Mouse (Mus musculus) ZHBTc4 (cell line): ENCODE results near the gene Tm4sf19.

Experiments used
- DNase-seq: peaks from one replicate; pipeline ENCODE4 v3.0.0-alpha.2; 2011; ENCODE audit warnings: low read depth, low spot score

The Tm4sf19 gene

DNA sequence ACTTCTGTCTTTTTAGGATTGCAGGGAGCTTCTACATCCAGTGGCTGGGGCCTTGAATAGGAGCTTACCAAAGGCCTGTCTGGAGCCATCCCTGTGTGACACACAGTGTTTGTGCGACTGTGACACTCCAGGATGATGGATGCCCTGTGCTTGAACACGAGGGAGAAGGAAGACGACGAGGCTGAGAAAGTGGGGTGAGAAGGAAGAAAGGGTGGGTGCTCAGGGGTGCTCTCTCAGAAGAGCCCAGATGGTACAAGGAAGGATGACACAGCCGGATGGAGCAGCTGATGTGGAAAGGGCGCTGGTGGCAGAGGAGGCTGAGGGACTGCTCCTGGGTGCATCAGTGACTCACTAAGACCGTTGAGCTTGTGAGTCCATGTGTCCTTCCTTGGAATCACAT lies at the start of gene Tm4sf19:
Gene Tm4sf19, plus strand, starts transcription at position 240 of the 400 bp plus-strand sequence.
- DNase-seq = no peak

DNA sequence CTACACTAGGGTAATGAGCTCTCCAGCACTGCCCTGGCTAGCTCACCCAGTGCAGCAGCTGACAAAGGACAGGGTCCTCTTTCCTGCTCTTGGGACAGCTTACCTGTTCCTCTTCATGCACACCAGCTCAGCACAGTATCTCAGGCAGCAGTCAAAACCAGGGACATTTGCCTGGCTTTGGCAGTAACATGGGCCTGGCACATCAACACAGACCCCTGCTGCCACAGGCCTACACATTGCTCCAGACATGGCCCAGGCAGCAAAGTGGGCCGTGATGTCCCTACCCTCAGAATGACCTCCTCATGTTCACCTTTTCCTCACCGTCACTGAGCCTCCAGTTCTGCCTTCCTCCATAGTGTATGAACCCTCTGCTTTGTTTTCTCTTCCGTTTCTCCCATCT lies 49.5 kb upstream of the Tm4sf19 start:
- no peak for DNase-seq

- DNase-seq = peak; percentile 12
Observed at GRCm38 (mm10) chr16:32363530-32363929, 36.8 kb upstream of the Tm4sf19 start.

DNA sequence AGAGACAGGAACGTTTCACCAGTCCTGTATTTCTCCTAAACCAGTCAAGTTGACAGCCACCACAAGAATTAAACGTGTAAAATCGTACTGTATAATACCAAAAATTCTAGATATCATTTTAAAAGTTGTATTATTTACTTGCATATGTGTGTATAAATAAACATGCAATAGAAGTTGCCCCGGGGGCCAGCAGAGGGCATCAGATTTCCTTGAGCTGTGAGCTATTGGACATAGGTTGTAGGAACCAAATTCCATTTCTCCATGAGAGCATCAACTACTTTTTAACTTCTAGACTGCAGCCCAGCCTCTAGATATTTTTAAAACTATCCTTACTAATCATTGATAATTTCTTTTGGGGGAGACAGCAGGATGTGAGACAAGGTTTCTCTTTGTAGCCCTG lies 29.0 kb upstream of the Tm4sf19 start:
- peak; percentile 27 for DNase-seq

- no peak for DNase-seq
Observed at GRCm38 (mm10) chr16:32379575-32379974, 20.7 kb upstream of the Tm4sf19 start.

DNA sequence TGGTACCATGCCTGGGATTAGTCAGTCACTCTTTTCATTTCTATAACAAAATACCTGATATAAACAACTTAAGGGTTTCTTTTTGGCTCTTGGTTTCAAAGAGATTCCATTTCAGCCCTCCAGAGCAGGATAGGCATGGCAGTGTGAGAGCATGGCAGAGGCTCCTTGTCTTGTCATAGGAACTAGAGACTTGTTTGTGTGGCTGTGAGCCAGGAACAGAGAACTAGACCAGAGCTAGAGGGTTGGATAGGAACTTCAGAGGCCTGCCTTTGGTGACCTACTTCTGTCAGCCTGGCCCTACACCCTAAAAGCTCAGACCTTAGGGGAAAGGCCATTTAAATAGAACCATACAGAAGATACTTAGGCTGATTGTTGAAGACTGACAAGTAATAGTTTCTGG lies 17.4 kb upstream of the Tm4sf19 start:
- DNase-seq = no peak

DNA sequence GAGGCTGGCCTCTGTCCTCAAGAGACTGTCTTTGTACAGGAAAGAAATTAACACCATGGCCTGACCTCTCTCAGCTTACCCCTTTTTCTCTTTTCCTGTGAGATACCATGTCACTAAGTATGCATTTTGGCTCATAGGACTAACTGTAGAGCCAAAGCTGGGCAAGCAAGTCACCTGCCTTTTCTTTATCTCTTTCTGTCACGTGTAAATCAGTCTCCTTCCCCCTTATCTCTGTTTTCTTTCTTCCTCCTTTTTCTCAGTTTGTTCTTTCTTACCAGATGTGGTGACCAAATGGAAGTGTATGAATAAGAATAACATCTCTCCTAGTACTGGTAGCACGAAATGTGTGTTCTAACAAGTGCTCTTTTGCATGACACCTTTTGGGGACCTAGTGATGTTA lies 15.4 kb upstream of the Tm4sf19 start:
- DNase-seq = no peak

DNA sequence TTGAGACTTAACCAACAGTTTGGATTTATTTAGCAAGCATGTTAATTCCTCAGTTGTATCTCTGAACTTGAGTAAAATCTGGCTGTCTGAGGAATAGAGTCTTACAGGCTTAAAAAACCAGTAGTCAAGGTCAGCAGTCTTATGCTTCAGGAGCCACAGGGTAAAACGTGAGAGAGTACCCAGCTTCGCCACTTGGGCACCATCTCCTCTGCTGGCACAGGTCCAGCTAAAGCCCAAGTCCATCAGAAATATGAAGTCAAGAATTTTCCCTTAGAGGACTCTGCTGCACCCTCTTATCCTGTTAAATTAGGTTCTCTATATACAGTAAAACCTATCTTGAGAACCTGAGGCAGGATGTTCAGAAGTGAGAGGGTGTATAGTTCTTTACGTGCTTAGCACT lies 13.5 kb upstream of the Tm4sf19 start:
- no peak for DNase-seq

DNA sequence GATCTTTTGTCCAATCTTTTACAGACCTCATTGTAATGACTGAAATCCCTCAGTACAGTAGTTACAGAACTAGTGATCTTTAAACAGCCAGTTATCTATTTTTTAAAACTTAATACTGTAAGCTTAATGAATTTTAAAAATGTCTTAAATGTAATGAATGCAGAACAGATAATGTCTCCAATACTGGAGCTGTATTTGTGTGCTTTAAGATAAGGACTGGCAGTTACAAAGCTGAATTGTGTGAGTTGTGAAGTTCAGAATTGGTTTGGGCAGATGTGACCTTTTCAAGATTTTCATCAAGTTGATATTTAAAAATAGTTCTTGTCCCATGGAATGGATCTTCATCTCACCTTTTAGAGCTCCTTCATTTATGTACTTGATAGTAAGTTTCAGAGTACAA lies 11.3 kb upstream of the Tm4sf19 start:
- DNase-seq = no peak

GRCm38 (mm10) chr16:32389841-32390240 lies 10.5 kb upstream of the Tm4sf19 start:
- no peak for DNase-seq

DNA sequence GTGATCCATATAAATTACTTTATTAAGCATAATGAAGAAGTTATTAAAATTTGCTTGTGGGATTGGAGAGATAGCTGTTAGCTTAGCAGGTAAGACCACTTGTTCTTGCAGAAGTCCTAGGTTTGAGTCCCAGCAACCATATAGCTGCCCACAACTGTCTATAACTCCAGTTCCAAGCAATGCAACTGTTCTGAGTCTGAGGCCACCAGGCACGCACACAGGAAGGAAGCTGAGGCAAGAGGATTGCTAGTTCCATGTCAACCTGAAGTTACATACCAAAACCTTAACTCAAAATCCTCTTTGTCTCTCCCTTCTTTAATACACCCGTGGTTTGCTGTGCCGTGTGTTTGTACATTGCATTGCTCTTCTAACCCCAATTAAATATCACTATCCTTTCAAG lies 9.4 kb upstream of the Tm4sf19 start:
- no peak for DNase-seq

- no peak for DNase-seq
Observed at GRCm38 (mm10) chr16:32395679-32396540, 4.4 kb upstream of the Tm4sf19 start.

- no peak for DNase-seq
Observed at GRCm38 (mm10) chr16:32396541-32396835, 3.8 kb upstream of the Tm4sf19 start.

- no peak for DNase-seq
Observed at GRCm38 (mm10) chr16:32398206-32398605, 2.1 kb upstream of the Tm4sf19 start.

GRCm38 (mm10) chr16:32401335-32401965 lies 1.1 kb downstream of the Tm4sf19 start:
- no peak for DNase-seq

GRCm38 (mm10) chr16:32402818-32403217 lies 2.5 kb downstream of the Tm4sf19 start:
- DNase-seq = no peak

DNA sequence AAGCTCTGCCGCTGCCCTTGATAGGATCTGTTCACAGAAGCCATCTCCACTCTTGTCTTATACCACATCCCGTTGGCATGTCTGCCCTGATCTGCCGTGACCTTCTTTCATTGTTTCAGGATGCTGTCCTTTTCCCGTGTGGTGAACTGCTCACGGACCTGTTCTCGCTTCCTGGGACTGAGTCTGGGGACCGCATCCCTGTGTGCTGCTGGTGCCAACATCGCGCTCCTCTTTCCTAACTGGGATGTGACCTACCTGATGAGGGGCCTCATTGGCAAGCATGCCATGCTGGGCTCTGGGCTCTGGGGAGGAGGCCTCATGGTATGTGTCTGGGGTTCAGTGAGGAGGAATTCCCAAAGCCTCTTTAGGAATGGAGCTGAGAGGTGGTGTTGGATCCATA lies 5.4 kb downstream of the Tm4sf19 start:
- no peak for DNase-seq

- DNase-seq = no peak
Observed at GRCm38 (mm10) chr16:32406671-32407070, 6.4 kb downstream of the Tm4sf19 start.

DNA sequence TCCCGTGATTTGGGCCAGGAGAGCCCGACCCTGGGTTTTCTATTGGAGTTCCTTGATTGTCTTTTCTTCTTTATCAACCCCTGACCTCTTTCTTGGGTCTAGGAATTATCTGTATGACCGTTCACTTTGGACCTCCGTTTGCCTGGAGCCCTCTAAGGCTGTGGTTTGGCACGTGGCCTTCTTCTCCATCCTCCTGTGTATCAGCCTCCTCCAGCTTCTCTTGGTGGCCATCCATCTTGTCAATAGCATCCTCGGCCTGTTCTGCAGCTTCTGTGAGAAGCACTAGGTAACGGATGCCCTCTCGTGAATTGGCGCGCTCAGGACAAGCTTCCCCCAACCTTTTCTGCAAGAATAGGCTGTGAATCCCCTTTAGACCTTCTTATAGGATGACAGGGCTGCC lies 7.4 kb downstream of the Tm4sf19 start:
- DNase-seq = no peak

DNA sequence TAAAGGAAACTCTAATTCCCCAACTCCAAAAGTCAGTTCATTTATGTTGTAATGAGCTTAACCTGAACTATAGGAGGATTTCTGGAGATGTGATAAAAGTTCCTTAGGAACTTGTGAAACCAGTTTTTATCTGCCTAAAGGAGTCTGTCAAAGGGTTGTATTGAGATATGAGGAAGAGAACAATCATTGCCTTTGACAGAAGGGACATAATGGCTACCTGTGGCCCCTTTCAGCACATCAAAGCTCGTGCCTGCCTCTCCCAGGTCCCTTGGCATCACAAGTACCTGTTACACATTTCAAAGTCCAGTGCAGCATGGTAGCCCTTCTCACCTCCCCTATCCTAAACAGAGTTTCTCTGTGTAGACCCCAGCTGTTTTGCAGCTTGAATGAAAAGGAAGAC lies 17.2 kb downstream of the Tm4sf19 start:
- no peak for DNase-seq

- DNase-seq = peak; percentile 98
Observed at GRCm38 (mm10) chr16:32419517-32420483, 19.5 kb downstream of the Tm4sf19 start, which contains the start of gene Tctex1d2. Gene Tctex1d2, plus strand, starts transcription at chr16:32419702.

- DNase-seq = no peak
Observed at GRCm38 (mm10) chr16:32427506-32427905, 27.2 kb downstream of the Tm4sf19 start.
